Mouse (Mus musculus) lung, postnatal 0 days (tissue): Measurements from ENCODE around the gene Ttc39b. TPM values are rescaled to one million over a fixed set of nuclear protein-coding genes. Genes with fewer than 3 reads are reported as not detected.

ENCODE experiments used
- ATAC-seq: fragments of 200-750 bp; cut with Nextera tagmentation; 2 replicates; pipeline ENCODE4 v1.8.0; 2017; ENCODE audit warnings: moderate library complexity
- DNase-seq: peaks from one replicate; pipeline ENCODE4 v3.0.0-alpha.2; 2016; ENCODE audit warnings: low spot score
- H3K27ac ChIP-seq: fragments of 300-500 bp; sonication (generic); 2 replicates; pipeline ENCODE4 v1.5.1; 2014; ENCODE audit warnings: antibody characterized with exemption, mild to moderate bottlenecking, low read length, mixed read lengths
- H3K27me3 ChIP-seq: fragments of 300-500 bp; sonication (generic); replicated peaks from 2 replicates; pipeline ENCODE4 v1.6.1; 2014; ENCODE audit warnings: low read length, mixed read lengths; ENCODE audit not compliant: insufficient read depth
- H3K36me3 ChIP-seq: fragments of 300-500 bp; sonication (generic); 2 replicates; pipeline ENCODE4 v1.6.1; 2014; ENCODE audit warnings: low read length, mixed read lengths; ENCODE audit not compliant: insufficient read depth
- H3K4me1 ChIP-seq: fragments of 300-500 bp; sonication (generic); 2 replicates; pipeline ENCODE4 v1.6.1; 2014; ENCODE audit warnings: antibody characterized with exemption, low read depth, low read length, mixed read lengths; ENCODE audit not compliant: insufficient read depth
- H3K4me2 ChIP-seq: fragments of 300-500 bp; sonication (generic); replicated peaks from 2 replicates; pipeline ENCODE4 v1.6.1; 2014; ENCODE audit warnings: low read depth, mild to moderate bottlenecking, low read length, moderate library complexity, mixed read lengths
- H3K4me3 ChIP-seq: fragments of 300-500 bp; sonication (generic); 2 replicates; pipeline ENCODE4 v1.5.1; 2014; ENCODE audit warnings: low read depth, low read length
- H3K9ac ChIP-seq: fragments of 300-500 bp; sonication (generic); replicated peaks from 2 replicates; pipeline ENCODE4 v1.6.1; 2014; ENCODE audit warnings: low read depth, mild to moderate bottlenecking
- H3K9me3 ChIP-seq: fragments of 300-500 bp; sonication (generic); 2 replicates; pipeline ENCODE4 v1.6.1; 2016; ENCODE audit warnings: low read length, mixed read lengths
- CTCF ChIP-seq: IDR thresholded peaks from 2 replicates; pipeline ENCODE4 v1.5.1; 2016; ENCODE audit warnings: antibody characterized with exemption, mild to moderate bottlenecking
- EP300 ChIP-seq: IDR thresholded peaks from 2 replicates; pipeline ENCODE4 v1.6.1; 2016; ENCODE audit warnings: antibody characterized with exemption, mild to moderate bottlenecking, control low read depth
- WGBS: fragments of 180-500 bp; shearing (Covaris S2); extraction: QIAGEN DNeasy Blood & Tissue Kit; methylation state at CpG from one replicate; pipeline ENCODE4 v1.1.7; 2014; 5-methylcytosine and 5-hydroxymethylcytosine counted together
- polyA plus RNA-seq: library from polyadenylated mRNA; unstranded; fragments of >200 nt; fragmentation: Nextera tagmentation; extraction: Ambion mirVana; gene quantifications from 2 replicates; pipeline ENCODE4 v1.2.1, GENCODE M21; 2015

Gene Ttc39b
- polyA plus RNA-seq, 1 experiment from 2014 or later: 7.5 TPM

GRCm38 (mm10) chr4:83233181-83234123 lies 90.6 kb downstream of the Ttc39b start:
- H3K4me1 ChIP-seq: peaks cover 4% of the 10 kb centered on the region; the same call in 1 of the 2 replicates
- peak; percentile 44 for DNase-seq
- no peaks in the 10 kb centered on the region for H3K27me3 ChIP-seq
- H3K27ac ChIP-seq: no peak overlapping the region
- TF ChIP-seq CTCF: no peak
- no peak for TF ChIP-seq EP300
- no peaks in the 10 kb centered on the region for H3K36me3 ChIP-seq
- H3K9ac ChIP-seq: no peak overlapping the region
- no peak overlapping the region for H3K4me2 ChIP-seq
- no peak overlapping the region for H3K4me3 ChIP-seq
- peak; percentile 73 for ATAC-seq
- no peaks in the 10 kb centered on the region for H3K9me3 ChIP-seq
- 63% methylated on average over 22 of the region's 22 CpGs for WGBS

- TF ChIP-seq EP300: no peak
- TF ChIP-seq CTCF: no peak
- DNase-seq (no peak), ATAC-seq (no peak)
- Histone ChIP-seq H3K27me3 (no peaks in the 10 kb centered on the region), H3K4me1 (peaks cover 4% of the 10 kb centered on the region; the same call in 1 of the 2 replicates), H3K9ac (no peak overlapping the region), H3K36me3 (no peaks in the 10 kb centered on the region), H3K27ac (no peak overlapping the region), H3K4me3 (no peak overlapping the region), H3K9me3 (no peaks in the 10 kb centered on the region), H3K4me2 (no peak overlapping the region)
- WGBS: 40% methylated on average over 9 of the region's 9 CpGs
Observed at GRCm38 (mm10) chr4:83232315-83232880, 91.7 kb downstream of the Ttc39b start.

GRCm38 (mm10) chr4:83228664-83229283 lies 95.3 kb downstream of the Ttc39b start:
- ATAC-seq (peak; percentile 15; the same call in 1 of the 2 replicates), DNase-seq (no peak)
- Histone ChIP-seq H3K27me3 (no peaks in the 10 kb centered on the region), H3K9ac (no peak overlapping the region), H3K36me3 (no peaks in the 10 kb centered on the region), H3K4me2 (no peak overlapping the region), H3K4me3 (no peak overlapping the region), H3K4me1 (no peaks in the 10 kb centered on the region; the same call in 1 of the 2 replicates), H3K27ac (no peak overlapping the region), H3K9me3 (no peaks in the 10 kb centered on the region)
- 42% methylated on average over 9 of the region's 9 CpGs for WGBS
- TF ChIP-seq CTCF (no peak), EP300 (no peak)

GRCm38 (mm10) chr4:83228073-83228472 lies 96.0 kb downstream of the Ttc39b start:
- DNase-seq: no peak
- 80% methylated on average over 10 of the region's 10 CpGs for WGBS
- H3K9me3 ChIP-seq: no peaks in the 10 kb centered on the region
- no peak overlapping the region for H3K4me2 ChIP-seq
- ATAC-seq: no peak
- no peaks in the 10 kb centered on the region for H3K27me3 ChIP-seq
- no peak overlapping the region for H3K9ac ChIP-seq
- no peak overlapping the region for H3K27ac ChIP-seq
- H3K4me3 ChIP-seq: no peak overlapping the region
- H3K4me1 ChIP-seq: no peaks in the 10 kb centered on the region; the same call in 1 of the 2 replicates
- no peak for TF ChIP-seq CTCF
- TF ChIP-seq EP300: no peak
- no peaks in the 10 kb centered on the region for H3K36me3 ChIP-seq

- no peaks in the 10 kb centered on the region for H3K9me3 ChIP-seq
- H3K9ac ChIP-seq: no peak overlapping the region
- no peak overlapping the region for H3K4me3 ChIP-seq
- H3K4me1 ChIP-seq: no peaks in the 10 kb centered on the region
- H3K27ac ChIP-seq: no peak overlapping the region
- TF ChIP-seq EP300 (no peak), CTCF (no peak)
- H3K4me2 ChIP-seq: no peak overlapping the region
- no peak for ATAC-seq
- no peaks in the 10 kb centered on the region for H3K36me3 ChIP-seq
- 69% methylated on average over 8 of the region's 8 CpGs for WGBS
- no peaks in the 10 kb centered on the region for H3K27me3 ChIP-seq
- no peak for DNase-seq
Observed at GRCm38 (mm10) chr4:83225633-83226360, 98.3 kb downstream of the Ttc39b start.

- TF ChIP-seq CTCF (peak; percentile 63), EP300 (no peak)
- H3K36me3 ChIP-seq: no peaks in the 10 kb centered on the region
- WGBS: 37% methylated on average over 5 of the region's 5 CpGs
- H3K27me3 ChIP-seq: no peaks in the 10 kb centered on the region
- no peak overlapping the region for H3K9ac ChIP-seq
- H3K4me2 ChIP-seq: no peak overlapping the region
- no peaks in the 10 kb centered on the region for H3K9me3 ChIP-seq
- no peak for ATAC-seq
- DNase-seq: no peak
- H3K27ac ChIP-seq: no peak overlapping the region
- no peaks in the 10 kb centered on the region for H3K4me1 ChIP-seq
- H3K4me3 ChIP-seq: no peak overlapping the region
Observed at GRCm38 (mm10) chr4:83224242-83224641, 99.8 kb downstream of the Ttc39b start.
